Mouse (Mus musculus) G1E (cell line): ENCODE results near the gene Sprtn.

Source experiments
- CTCF ChIP-seq: IDR thresholded peaks from 2 replicates; pipeline ENCODE4 v1.5.1; 2012; ENCODE audit warnings: low read depth, low read length, inconsistent platforms, mixed read lengths
- GATA1 ChIP-seq: IDR thresholded peaks from 2 replicates; pipeline ENCODE4 v1.6.1; 2012; ENCODE audit warnings: borderline replicate concordance, low read length, inconsistent platforms, mixed read lengths
- GATA2 ChIP-seq: IDR thresholded peaks from 2 replicates; pipeline ENCODE4 v1.6.1; 2012; ENCODE audit warnings: low read depth, low read length, inconsistent platforms, borderline replicate concordance
- POLR2AphosphoS5 ChIP-seq: IDR thresholded peaks from 2 replicates; pipeline ENCODE4 v1.6.1; 2012; ENCODE audit warnings: low read depth, low read length, inconsistent platforms; ENCODE audit not compliant: insufficient replicate concordance
- TAL1 ChIP-seq: conservative IDR thresholded peaks from 2 replicates; pipeline ENCODE4 v1.6.1; 2012; ENCODE audit warnings: low read depth, low read length, inconsistent platforms, mixed read lengths

- TF ChIP-seq CTCF, result no peak
- TF ChIP-seq GATA1, result no peak
- no peak for TF ChIP-seq GATA2
- TF ChIP-seq TAL1, result no peak
- no peak for TF ChIP-seq POLR2AphosphoS5
Measured at GRCm38 (mm10) chr8:124950865-124951264, 53.2 kb downstream of the Sprtn start.
